Mouse (Mus musculus) heart, postnatal 0 days (tissue): ENCODE results near the gene Abhd14a. TPM values are rescaled to one million over a fixed set of nuclear protein-coding genes. Genes with fewer than 3 reads are reported as not detected.

Experiments
- ATAC-seq: fragments of 200-750 bp; cut with Nextera tagmentation; 2 replicates; pipeline ENCODE4 v1.8.0; 2017; ENCODE audit warnings: low read depth, moderate number of reproducible peaks, moderate library complexity; ENCODE audit not compliant: insufficient read depth
- DNase-seq: peaks from one replicate; pipeline ENCODE4 v3.0.0-alpha.2; 2016; ENCODE audit warnings: low spot score
- H3K27ac ChIP-seq: fragments of 300-500 bp; sonication (generic); 2 replicates; pipeline ENCODE4 v1.5.1; 2014; ENCODE audit warnings: low read depth, mild to moderate bottlenecking
- H3K27me3 ChIP-seq: fragments of 300-500 bp; sonication (generic); 2 replicates; pipeline ENCODE4 v1.6.1; 2014; ENCODE audit warnings: low read length, mixed read lengths; ENCODE audit not compliant: control insufficient read depth, insufficient read depth
- H3K36me3 ChIP-seq: fragments of 300-500 bp; sonication (generic); replicated peaks from 2 replicates; pipeline ENCODE4 v1.6.1; 2014; ENCODE audit warnings: low read length, mixed read lengths; ENCODE audit not compliant: control insufficient read depth, insufficient read depth
- H3K4me1 ChIP-seq: fragments of 300-500 bp; sonication (generic); 2 replicates; pipeline ENCODE4 v1.6.1; 2014; ENCODE audit warnings: antibody characterized with exemption; ENCODE audit not compliant: control insufficient read depth, insufficient read depth
- H3K4me2 ChIP-seq: fragments of 300-500 bp; sonication (generic); 2 replicates; pipeline ENCODE4 v1.6.1; 2014; ENCODE audit warnings: low read depth, mild to moderate bottlenecking, low read length, moderate library complexity
- H3K4me3 ChIP-seq: fragments of 300-500 bp; sonication (generic); 2 replicates; pipeline ENCODE4 v1.5.1; 2014; ENCODE audit warnings: low read depth, low read length
- H3K9ac ChIP-seq: fragments of 300-500 bp; sonication (generic); replicated peaks from 2 replicates; pipeline ENCODE4 v1.6.1; 2014; ENCODE audit warnings: low read depth, low read length, mixed read lengths
- H3K9me3 ChIP-seq: fragments of 300-500 bp; sonication (generic); replicated peaks from 2 replicates; pipeline ENCODE4 v1.6.1; 2016; ENCODE audit warnings: low read length; ENCODE audit not compliant: control insufficient read depth
- CTCF ChIP-seq: IDR thresholded peaks from 2 replicates; pipeline ENCODE4 v1.5.1; 2016; ENCODE audit warnings: antibody characterized with exemption, control low read depth, low read depth
- EP300 ChIP-seq: IDR thresholded peaks from 2 replicates; pipeline ENCODE4 v1.6.1; 2016; ENCODE audit warnings: antibody characterized with exemption, low read depth
- WGBS: fragments of 180-500 bp; shearing (Covaris S2); extraction: QIAGEN DNeasy Blood & Tissue Kit; methylation state at CpG from one replicate; pipeline ENCODE4 v1.1.7; 2014; 5-methylcytosine and 5-hydroxymethylcytosine counted together
- polyA plus RNA-seq: library from polyadenylated mRNA; unstranded; fragments of >200 nt; fragmentation: Nextera tagmentation; extraction: Ambion mirVana; gene quantifications from 2 replicates; pipeline ENCODE4 v1.2.1, GENCODE M21; 2015
- total RNA-seq: library from RNA; depleted of rRNA; stranded (reverse); fragments of >200 nt; gene quantifications from 2 replicates; pipeline ENCODE4 v1.2.3, GENCODE M21; 2014; ENCODE audit warnings: low replicate concordance

Gene Abhd14a
- total and polyA plus RNA-seq, 2 experiments from 2014 or later, result 45.8 to 64.8 TPM

DNA sequence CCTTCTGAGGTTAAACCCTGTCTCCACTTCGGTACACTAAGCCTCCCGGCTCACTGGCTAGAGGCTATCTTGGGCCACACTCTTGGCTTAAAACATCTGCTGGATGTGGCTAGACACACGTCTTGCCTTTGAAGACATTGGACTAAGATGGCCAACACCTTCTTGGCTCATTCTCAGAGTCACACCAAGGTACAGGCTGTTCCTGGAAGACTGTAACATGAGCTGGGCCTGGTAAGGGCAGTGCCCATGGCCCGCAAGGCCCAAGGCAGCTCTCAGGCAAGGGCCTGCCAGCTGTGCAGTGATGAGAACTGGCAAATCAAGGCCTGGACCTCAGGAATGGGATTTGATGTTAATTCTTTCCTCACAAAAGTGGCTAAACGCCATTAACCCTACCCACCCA lies 33.9 kb downstream of the Abhd14a start:
- no peak overlapping the region for H3K27ac ChIP-seq

DNA sequence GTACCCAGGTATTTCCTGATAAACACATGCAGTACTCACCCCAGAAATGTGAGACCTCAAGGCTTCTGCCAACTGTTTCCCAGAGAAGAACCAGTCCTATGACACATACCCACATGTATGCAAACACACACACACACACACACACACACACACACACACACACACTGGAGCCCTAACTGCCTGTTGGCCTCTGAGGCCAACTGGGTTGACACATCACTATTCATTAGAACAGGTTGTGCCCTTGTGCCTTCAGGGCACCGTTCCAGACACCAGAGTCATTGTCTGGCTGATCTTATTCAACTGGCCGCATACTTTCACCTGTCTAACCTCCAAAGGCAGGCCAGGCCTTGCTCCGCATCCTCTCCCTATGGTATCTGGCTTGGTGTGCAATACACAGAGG lies 35.3 kb downstream of the Abhd14a start:
- no peak overlapping the region for H3K4me2 ChIP-seq
- DNase-seq (no peak), ATAC-seq (no peak)
- H3K4me3 ChIP-seq, result no peak overlapping the region
- no peak overlapping the region for H3K9ac ChIP-seq
- no peaks in the 10 kb centered on the region for H3K27me3 ChIP-seq
- no peak for TF ChIP-seq EP300
- no peak for TF ChIP-seq CTCF
- peaks cover 15% of the 10 kb centered on the region for H3K4me1 ChIP-seq
- H3K9me3 ChIP-seq, result 0 out of 2 replicates have a peak, but pooled peaks cover 3% of the 10 kb centered on the region
- H3K36me3 ChIP-seq, result no peaks in the 10 kb centered on the region
- WGBS, result 79% methylated on average over 3 of the region's 3 CpGs
- no peak overlapping the region; the same call in 1 of the 2 replicates for H3K27ac ChIP-seq

More for the DNA sequence above, 33.9 kb downstream of the Abhd14a start:
- DNase-seq (no peak), ATAC-seq (no peak)
- no peak overlapping the region for H3K9ac ChIP-seq
- H3K36me3 ChIP-seq, result no peaks in the 10 kb centered on the region
- no peak overlapping the region for H3K4me2 ChIP-seq
- no peaks in the 10 kb centered on the region for H3K27me3 ChIP-seq
- 88% methylated on average over 5 of the region's 5 CpGs for WGBS
- H3K4me1 ChIP-seq, result peaks cover 14% of the 10 kb centered on the region
- TF ChIP-seq EP300, result no peak
- H3K9me3 ChIP-seq, result 0 out of 2 replicates have a peak, but pooled peaks cover 3% of the 10 kb centered on the region
- no peak overlapping the region for H3K4me3 ChIP-seq

DNA sequence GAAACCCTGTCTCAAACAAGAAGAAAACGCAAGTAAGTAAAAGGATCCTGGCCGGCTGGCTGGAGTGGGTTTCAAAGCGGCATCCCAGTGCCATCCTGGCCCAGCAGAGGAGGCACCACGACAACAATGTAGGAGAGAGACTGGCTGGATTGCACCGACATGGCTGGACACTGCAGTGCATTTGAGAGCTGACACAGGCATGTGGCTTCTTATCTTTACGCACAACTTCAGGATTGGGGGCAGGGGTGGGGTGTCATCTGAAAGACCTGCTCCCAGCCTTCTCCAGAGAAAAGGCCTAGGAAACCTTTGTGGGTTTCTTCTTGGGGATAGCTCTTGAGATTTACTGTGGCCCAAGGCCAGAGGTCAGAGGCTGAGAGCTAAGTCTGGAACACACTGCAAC lies 35.7 kb downstream of the Abhd14a start:
- H3K4me3 ChIP-seq, result no peak overlapping the region
- H3K27ac ChIP-seq, result no peak overlapping the region; the same call in 1 of the 2 replicates
- TF ChIP-seq CTCF, result no peak
- no peak for TF ChIP-seq EP300
- 53% methylated on average over 6 of the region's 6 CpGs for WGBS
- no peak for DNase-seq
- 0 out of 2 replicates have a peak, but pooled peaks cover 3% of the 10 kb centered on the region for H3K9me3 ChIP-seq
- ATAC-seq, result no peak
- no peaks in the 10 kb centered on the region for H3K27me3 ChIP-seq
- no peak overlapping the region for H3K4me2 ChIP-seq
- H3K36me3 ChIP-seq, result no peaks in the 10 kb centered on the region
- no peak overlapping the region for H3K9ac ChIP-seq
- H3K4me1 ChIP-seq, result peaks cover 15% of the 10 kb centered on the region

- Histone ChIP-seq H3K36me3 (no peaks in the 10 kb centered on the region), H3K9me3 (0 out of 2 replicates have a peak, but pooled peaks cover 3% of the 10 kb centered on the region), H3K4me3 (no peak overlapping the region), H3K9ac (no peak overlapping the region), H3K27me3 (no peaks in the 10 kb centered on the region), H3K4me1 (peaks cover 21% of the 10 kb centered on the region), H3K27ac (no peak overlapping the region), H3K4me2 (no peak overlapping the region)
- DNase-seq (no peak), ATAC-seq (no peak)
- TF ChIP-seq EP300 (no peak), CTCF (no peak)
- WGBS, result 48% methylated on average over 9 of the region's 9 CpGs
Observed at GRCm38 (mm10) chr9:106411091-106411594, 36.3 kb downstream of the Abhd14a start.

DNA sequence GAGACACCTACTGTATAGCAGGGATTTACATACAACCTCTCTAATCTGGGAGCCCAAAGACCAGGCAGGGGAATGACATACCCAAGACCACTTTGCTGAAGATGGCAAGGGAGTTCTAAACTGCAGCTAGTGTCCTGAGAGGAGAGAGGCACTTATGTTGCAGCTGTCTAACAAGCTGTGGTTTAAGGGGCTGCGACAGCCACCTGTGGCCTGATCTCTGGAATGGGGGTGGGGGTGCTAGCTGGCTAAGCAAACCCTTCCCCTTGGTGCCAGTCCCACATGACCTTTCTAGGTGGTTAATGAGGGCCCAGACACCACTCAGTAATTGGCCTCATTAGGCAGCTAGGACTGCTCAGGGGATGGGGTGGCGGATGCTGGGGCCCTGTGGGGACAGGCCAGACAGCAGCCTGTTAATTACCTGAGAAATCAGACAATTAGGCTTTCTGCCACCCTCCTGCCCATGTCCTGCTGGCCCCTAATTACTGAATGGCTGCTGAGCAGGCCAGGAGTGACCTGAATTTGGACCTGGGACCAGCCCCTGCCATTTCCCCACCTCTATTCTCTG lies 37.3 kb downstream of the Abhd14a start:
- Histone ChIP-seq H3K36me3 (no peaks in the 10 kb centered on the region), H3K4me2 (no peak overlapping the region), H3K9me3 (0 out of 2 replicates have a peak, but pooled peaks cover 3% of the 10 kb centered on the region), H3K4me1 (peaks cover 31% of the 10 kb centered on the region), H3K9ac (no peak overlapping the region), H3K27me3 (no peaks in the 10 kb centered on the region), H3K4me3 (no peak overlapping the region), H3K27ac (no peak overlapping the region)
- ATAC-seq, result no peak
- no peak for DNase-seq
- 96% methylated on average over 2 of the region's 2 CpGs for WGBS
- TF ChIP-seq EP300 (no peak), CTCF (no peak)

DNA sequence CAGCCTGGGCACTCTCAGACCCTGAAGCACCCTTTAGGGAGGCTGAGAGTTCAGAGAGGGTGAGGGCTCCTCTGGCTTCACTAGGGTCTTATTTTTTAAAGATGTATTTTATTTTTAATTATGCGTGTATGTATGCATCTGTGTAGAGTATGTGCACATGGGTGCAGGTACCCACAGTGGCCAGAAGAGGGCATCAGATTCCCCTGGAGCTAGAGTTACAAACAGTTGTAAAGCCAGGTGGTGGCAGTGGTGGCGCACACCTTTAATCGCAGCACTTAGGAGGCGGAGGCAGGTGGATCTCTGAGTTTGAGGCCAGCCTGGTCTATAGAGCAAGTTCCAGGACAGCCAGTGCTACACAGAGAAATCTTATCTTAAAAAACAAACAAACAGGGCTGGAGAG lies 38.4 kb downstream of the Abhd14a start:
- TF ChIP-seq CTCF (0 out of 2 replicates have a peak, but pooled peaks have one; percentile 13), EP300 (no peak)
- H3K36me3 ChIP-seq, result no peaks in the 10 kb centered on the region
- no peak overlapping the region for H3K27ac ChIP-seq
- H3K27me3 ChIP-seq, result no peaks in the 10 kb centered on the region
- DNase-seq (no peak), ATAC-seq (no peak)
- 97% methylated on average over 4 of the region's 4 CpGs for WGBS
- no peak overlapping the region for H3K9ac ChIP-seq
- H3K9me3 ChIP-seq, result 0 out of 2 replicates have a peak, but pooled peaks cover 3% of the 10 kb centered on the region
- H3K4me3 ChIP-seq, result no peak overlapping the region
- H3K4me1 ChIP-seq, result peaks cover 40% of the 10 kb centered on the region
- H3K4me2 ChIP-seq, result no peak overlapping the region
